Mouse (Mus musculus): Measurements from ENCODE around the gene Ankrd44.

DNA sequence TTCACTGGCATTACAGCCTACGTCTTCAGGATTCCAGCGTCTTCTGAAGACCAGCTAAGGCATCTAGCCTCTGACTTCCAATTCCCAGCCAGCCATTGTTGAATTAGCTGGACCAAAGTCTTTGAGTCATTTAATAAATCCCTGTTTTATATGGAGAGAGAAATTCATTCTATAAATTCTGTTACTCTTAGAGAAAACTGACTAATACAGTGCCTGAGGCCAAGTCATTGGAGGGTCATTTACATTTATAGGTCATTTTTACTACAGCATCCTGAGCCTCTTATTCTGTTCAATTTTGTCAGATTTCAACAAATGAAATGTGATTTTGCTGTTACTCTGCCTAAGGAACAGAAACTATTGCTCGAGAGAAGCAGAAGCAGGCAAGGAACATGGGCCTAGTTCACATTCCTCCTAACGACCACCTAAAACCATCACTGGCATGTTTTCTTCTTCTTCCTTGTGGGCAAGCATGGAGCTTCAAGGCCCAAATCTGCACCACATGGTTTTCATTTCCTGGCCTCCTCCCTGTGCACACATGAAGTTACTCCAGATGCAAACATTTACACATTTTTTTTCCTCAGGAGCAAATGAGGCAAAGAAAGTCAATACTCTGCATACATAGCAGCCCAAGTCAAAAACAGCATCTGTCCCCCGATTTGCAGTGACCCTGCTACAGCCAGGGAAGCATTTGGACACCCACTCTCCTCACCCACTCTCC lies 45.7 kb upstream of the Ankrd44 start:
- TF ChIP-seq ZNF384 (IDR thresholded peaks at IDR 0.05; ENCODE audit: low read depth, low read length) (no peak), HCFC1 (IDR thresholded peaks at IDR 0.05; ENCODE audit: borderline replicate concordance, insufficient read depth, low read length) (no peak)

Data from ES-E14 (cell line).